ENCODE assay signal across 8 mouse cellular contexts in the genomic region with DNA sequence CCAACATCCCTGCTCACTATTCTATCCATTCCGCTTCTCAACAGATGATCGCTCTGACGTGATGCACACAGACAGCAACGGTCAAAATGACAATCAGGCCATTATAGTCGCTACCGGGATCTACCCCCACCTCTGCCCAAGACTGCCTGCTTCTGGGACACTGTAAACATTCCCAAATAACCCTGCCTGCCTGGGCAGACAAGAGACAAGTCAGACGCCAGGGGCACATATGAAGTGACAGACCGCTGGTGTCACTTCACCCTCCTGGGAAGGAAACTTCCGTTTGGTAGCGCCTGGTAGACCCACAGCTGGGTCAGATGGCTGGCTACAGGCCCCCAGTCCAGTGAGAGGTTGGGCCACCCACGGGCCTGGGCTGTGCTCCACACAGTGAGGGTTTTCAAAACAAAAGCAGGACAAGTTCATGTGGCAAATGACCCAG. TPM values are rescaled to one million over a fixed set of nuclear protein-coding genes. Genes with fewer than 3 reads are reported as not detected.
A peak's percentile ranks its signal among the peaks of the same experiment; 100 is the strongest.
DNase-seq lines count a peak whose midpoint lies in the region; ATAC-seq and TF ChIP-seq lines count a peak whose summit lies in the region.

No protein-coding gene starts in this region.

- H3K36me3 ChIP-seq in forebrain, embryonic 14.5 days (ENCODE audit: control insufficient read depth, insufficient read depth, low read length), result no peaks in the 10 kb centered on the region
- H3K36me3 ChIP-seq in kidney, postnatal 0 days (ENCODE audit: insufficient read depth, low read length), result no peaks in the 10 kb centered on the region
- H3K36me3 ChIP-seq in myocyte (ENCODE audit: control insufficient read depth, insufficient read depth), result no peaks in the 10 kb centered on the region

- no peak for TF ChIP-seq CTCF in layer of hippocampus, adult 2 months (conservative IDR thresholded peaks at IDR 0.05)
- no peak for TF ChIP-seq CTCF in kidney, postnatal 0 days (IDR thresholded peaks at IDR 0.05; ENCODE audit: low read depth)

- peak overlapping the region; percentile 90 for H3K9ac ChIP-seq in forebrain, embryonic 14.5 days (ENCODE audit: low read length)
- peak overlapping the region; percentile 82 for H3K9ac ChIP-seq in kidney, postnatal 0 days (ENCODE audit: low read depth, low read length)

- ATAC-seq in activated CD4-positive, CD25-positive, alpha-beta regulatory T cell, adult 4 months, result peak; percentile 13
- ATAC-seq in forebrain, embryonic 14.5 days, result no peak
- ATAC-seq in kidney, postnatal 0 days (replicated peaks; ENCODE audit: low FRiP score, low read depth), result no peak

- H3ac ChIP-seq in myocyte (ENCODE audit: control insufficient read depth, insufficient read length), result no peak overlapping the region

- no peak for TF ChIP-seq POLR2A in myocyte (IDR thresholded peaks at IDR 0.05; ENCODE audit: insufficient read length, low read depth)

- H3K4me1 ChIP-seq in forebrain, embryonic 14.5 days (ENCODE audit: control insufficient read depth, insufficient read depth, low read length), result peaks cover 20% of the 10 kb centered on the region
- peaks cover 10% of the 10 kb centered on the region; the same call in 1 of the 2 replicates for H3K4me1 ChIP-seq in kidney, postnatal 0 days (replicated peaks; ENCODE audit: insufficient read depth, low read length)

- H3K9me3 ChIP-seq in forebrain, embryonic 14.5 days (replicated peaks; ENCODE audit: control insufficient read depth, low read length), result no peaks in the 10 kb centered on the region
- H3K9me3 ChIP-seq in kidney, postnatal 0 days (replicated peaks; ENCODE audit: low read length), result no peaks in the 10 kb centered on the region

- H3K27me3 ChIP-seq in forebrain, embryonic 14.5 days (replicated peaks; ENCODE audit: control insufficient read depth, insufficient read depth, low read length), result no peaks in the 10 kb centered on the region
- H3K27me3 ChIP-seq in kidney, postnatal 0 days (ENCODE audit: insufficient read depth, low read length), result no peaks in the 10 kb centered on the region
- peaks cover 10% of the 10 kb centered on the region for H3K27me3 ChIP-seq in myocyte (ENCODE audit: control insufficient read depth, insufficient read depth, insufficient read length)

- peak overlapping the region; percentile 94 for H3K27ac ChIP-seq in layer of hippocampus, adult 2 months
- H3K27ac ChIP-seq in forebrain, embryonic 14.5 days (ENCODE audit: low read depth, low read length), result no peak overlapping the region
- no peak overlapping the region for H3K27ac ChIP-seq in kidney, postnatal 0 days

- 39% methylated on average over 11 of the region's 11 CpGs for WGBS in forebrain, embryonic 14.5 days
- WGBS in kidney, postnatal 0 days, result 35% methylated on average over 11 of the region's 11 CpGs

- peak overlapping the region; percentile 96 for H3K4me2 ChIP-seq in forebrain, embryonic 14.5 days (ENCODE audit: low read length)
- H3K4me2 ChIP-seq in kidney, postnatal 0 days (ENCODE audit: low read length), result peak overlapping the region; percentile 94
- H3K4me2 ChIP-seq in myocyte (ENCODE audit: low read depth), result peak overlapping the region; percentile 48

- H3K79me2 ChIP-seq in myocyte (ENCODE audit: control insufficient read depth, insufficient read depth), result no peaks in the 10 kb centered on the region

- no peak for DNase-seq in layer of hippocampus, adult 2 months (ENCODE audit: low spot score in 2 of 2)
- DNase-seq in layer of hippocampus, adult 18-20 months (ENCODE audit: low spot score in 2 of 2), result no peak
- no peak for DNase-seq in forebrain, embryonic 14.5 days (ENCODE audit: low spot score)
- DNase-seq in kidney, postnatal 0 days (ENCODE audit: low spot score), result no peak
- no peak for DNase-seq in adipocyte (ENCODE audit: low spot score)
- DNase-seq in right cerebral cortex, postnatal 36 days (ENCODE audit: low spot score in 2 of 2), result no peak

- peak overlapping the region; percentile 89 for H3K4me3 ChIP-seq in layer of hippocampus, adult 2 months
- H3K4me3 ChIP-seq in forebrain, embryonic 14.5 days (ENCODE audit: low read depth, low read length), result peak overlapping the region; percentile 79
- H3K4me3 ChIP-seq in kidney, postnatal 0 days (replicated peaks; ENCODE audit: low read depth, low read length), result peak overlapping the region; percentile 87
- peak overlapping the region; percentile 2 for H3K4me3 ChIP-seq in myocyte

TF ChIP-seq in myocyte, 11 proteins besides CTCF, POLR2A, EP300 and RAD21:
- TF ChIP-seq REST (IDR thresholded peaks at IDR 0.05; ENCODE audit: insufficient read depth, insufficient read length) (no peak), USF1 (IDR thresholded peaks at IDR 0.05; ENCODE audit: low read depth) (no peak), POLR2AphosphoS2 (IDR thresholded peaks at IDR 0.05; ENCODE audit: insufficient read length, low read depth) (no peak), MAX (IDR thresholded peaks at IDR 0.05; ENCODE audit: low read depth) (no peak), TCF3 (IDR thresholded peaks at IDR 0.05; ENCODE audit: insufficient read length, low read depth) (no peak), E2F4 (IDR thresholded peaks at IDR 0.05; ENCODE audit: insufficient read depth) (no peak), SRF (IDR thresholded peaks at IDR 0.05; ENCODE audit: control insufficient read depth, insufficient read length, low read depth) (no peak), TCF12 (IDR thresholded peaks at IDR 0.05; ENCODE audit: insufficient read depth, poor library complexity, severe bottlenecking) (no peak), CEBPB (IDR thresholded peaks at IDR 0.05; ENCODE audit: insufficient read depth, poor library complexity, severe bottlenecking) (no peak), MYOD1 (IDR thresholded peaks at IDR 0.05; ENCODE audit: control insufficient read depth in 1 of 3, insufficient read length in 2 of 3, low read depth in 2 of 3) (no peak), MYOG (IDR thresholded peaks at IDR 0.05; ENCODE audit: control insufficient read depth in 1 of 3, insufficient read depth in 1 of 3, insufficient read length in 2 of 3, low read depth in 2 of 3) (no peak)
TF ChIP-seq in myocyte: peak in this region for 0.

RNA-seq across cellular contexts. Expression of a gene that starts 1.4 kb away (rescaled TPM):
- total RNA-seq in layer of hippocampus, adult 2 months (2021), result 10 to 100 TPM; 76.3 to 83.9 TPM
- total RNA-seq in layer of hippocampus, adult 18-20 months (2021), result 10 to 100 TPM; 78.8 to 79.1 TPM
- 100 to 1,000 TPM; 127 to 150 TPM for polyA plus RNA-seq in activated CD4-positive, CD25-positive, alpha-beta regulatory T cell, adult 4 months (2017; shearing (Covaris generic))
- polyA plus RNA-seq in forebrain, embryonic 14.5 days (2014; fragmentation: Nextera tagmentation; extraction: Ambion mirVana), result 12.7 and 22.1 TPM in 2 replicates
- 23.8 and 24.6 TPM in 2 replicates for polyA plus RNA-seq in kidney, postnatal 0 days (2015; fragmentation: Nextera tagmentation; extraction: Ambion mirVana)
- polyA plus RNA-seq in myocyte (2012; fragmentation: generic; extraction: Trizol), result 15.3 TPM

RNA-seq across cellular contexts. Expression of a gene that starts 54.3 kb away (rescaled TPM):
- total RNA-seq in layer of hippocampus, adult 2 months (2021), result 10 to 100 TPM; 14.8 to 22.7 TPM
- 10 to 100 TPM; 21.9 to 22.9 TPM for total RNA-seq in layer of hippocampus, adult 18-20 months (2021)
- polyA plus RNA-seq in activated CD4-positive, CD25-positive, alpha-beta regulatory T cell, adult 4 months (2017; shearing (Covaris generic)), result 10 to 100 TPM; 19.4 to 27.4 TPM
- 112 and 132 TPM in 2 replicates for polyA plus RNA-seq in forebrain, embryonic 14.5 days (2014; fragmentation: Nextera tagmentation; extraction: Ambion mirVana)
- 58.0 and 60.1 TPM in 2 replicates for polyA plus RNA-seq in kidney, postnatal 0 days (2015; fragmentation: Nextera tagmentation; extraction: Ambion mirVana)
- 202 TPM for polyA plus RNA-seq in myocyte (2012; fragmentation: generic; extraction: Trizol)

Comparison
In these comparisons a context has a peak if more than half of its experiments do, and no peak if none do; other contexts are left out.
1. H3K4me3 ChIP-seq: peak in every context shown above with its lines; median percentile 89 in layer of hippocampus, adult 2 months; 87 in kidney, postnatal 0 days; 79 in forebrain, embryonic 14.5 days; 2 in myocyte.